Mouse (Mus musculus): Measurements from ENCODE around the gene Mrpl36. TPM values are rescaled to one million over a fixed set of nuclear protein-coding genes. Genes with fewer than 3 reads are reported as not detected.

The Mrpl36 gene
- polyA plus RNA-seq, 1 experiment from 2014 or later = 84.2 TPM

DNA sequence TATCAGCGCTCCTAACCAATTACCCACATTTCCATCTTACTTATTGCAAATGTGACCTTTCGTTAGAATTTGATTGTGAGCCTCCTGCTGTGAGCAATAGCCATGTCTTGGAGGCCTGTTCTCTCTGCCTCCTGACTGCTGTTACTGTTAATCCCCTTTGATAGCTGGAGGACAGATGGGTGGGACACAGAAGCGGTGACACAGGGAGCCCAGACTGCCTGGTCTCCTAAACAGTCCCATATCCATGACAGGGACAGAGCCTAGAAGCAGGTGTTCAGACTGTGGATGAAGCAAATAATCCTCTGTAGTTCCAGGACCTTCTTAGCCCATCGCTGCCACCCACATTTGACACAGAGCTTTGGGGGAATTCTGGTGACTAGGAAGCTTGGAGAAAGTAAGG, 21.9 kb upstream of the Mrpl36 start:
- no peak overlapping the region for H3K4me2 ChIP-seq
- no peak overlapping the region for H3K27ac ChIP-seq (replicated peaks)
- no peaks in the 10 kb centered on the region for H3K4me1 ChIP-seq
- WGBS = 63% methylated on average over 4 of the region's 4 CpGs
- no peak overlapping the region for H3K4me3 ChIP-seq (replicated peaks)
- no peak for ATAC-seq (ENCODE audit: low FRiP score)
- H3K36me3 ChIP-seq = no peaks in the 10 kb centered on the region
- H3K9me3 ChIP-seq (replicated peaks) = no peaks in the 10 kb centered on the region
- peaks cover 3% of the 10 kb centered on the region for H3K27me3 ChIP-seq (replicated peaks)
- H3K9ac ChIP-seq (replicated peaks) = no peak overlapping the region

GRCm38 (mm10) chr13:73310183-73310929, 18.0 kb upstream of the Mrpl36 start:
- peak; percentile 46; the same call in 1 of the 2 replicates for ATAC-seq (ENCODE audit: low FRiP score)
- H3K9me3 ChIP-seq (replicated peaks) = no peaks in the 10 kb centered on the region
- H3K4me1 ChIP-seq = no peaks in the 10 kb centered on the region
- H3K27me3 ChIP-seq (replicated peaks) = peaks cover 3% of the 10 kb centered on the region
- H3K9ac ChIP-seq (replicated peaks) = no peak overlapping the region
- 41% methylated on average over 8 of the region's 8 CpGs for WGBS
- H3K27ac ChIP-seq (replicated peaks) = no peak overlapping the region
- H3K36me3 ChIP-seq = no peaks in the 10 kb centered on the region
- no peak overlapping the region for H3K4me3 ChIP-seq (replicated peaks)
- H3K4me2 ChIP-seq = no peak overlapping the region

DNA sequence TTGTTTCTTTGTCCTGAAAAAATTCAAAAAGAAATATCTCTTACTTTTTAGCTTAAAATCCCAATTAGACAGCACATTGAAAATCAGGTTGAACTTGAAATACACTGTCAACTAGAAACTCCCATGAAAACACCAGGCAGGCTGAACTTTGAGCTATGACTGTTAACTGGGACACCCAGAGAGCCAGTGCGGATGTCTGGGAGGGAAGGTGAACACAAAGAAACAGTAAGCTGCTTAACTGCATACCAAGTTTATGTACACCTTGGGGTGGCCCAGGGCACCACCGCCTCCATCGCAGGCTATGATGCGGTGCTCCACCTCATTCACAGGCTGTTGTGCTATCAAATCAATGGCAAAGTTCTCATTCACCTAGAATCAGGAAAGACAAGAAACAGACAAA, 8.3 kb upstream of the Mrpl36 start:
- H3K4me3 ChIP-seq (replicated peaks) = no peak overlapping the region
- H3K9me3 ChIP-seq (replicated peaks) = no peaks in the 10 kb centered on the region
- no peak overlapping the region for H3K27ac ChIP-seq (replicated peaks)
- no peak for ATAC-seq (ENCODE audit: low FRiP score)
- H3K27me3 ChIP-seq (replicated peaks) = no peaks in the 10 kb centered on the region
- H3K4me1 ChIP-seq = no peaks in the 10 kb centered on the region; the same call in 1 of the 2 replicates
- 94% methylated on average over 4 of the region's 4 CpGs for WGBS
- no peak overlapping the region for H3K9ac ChIP-seq (replicated peaks)
- peaks cover 59% of the 10 kb centered on the region for H3K36me3 ChIP-seq
- no peak overlapping the region for H3K4me2 ChIP-seq

- Histone ChIP-seq H3K36me3 (peaks cover 65% of the 10 kb centered on the region), H3K27ac (replicated peaks) (no peak overlapping the region), H3K4me1 (peaks cover 10% of the 10 kb centered on the region), H3K4me2 (no peak overlapping the region), H3K4me3 (replicated peaks) (no peak overlapping the region), H3K27me3 (replicated peaks) (no peaks in the 10 kb centered on the region), H3K9ac (replicated peaks) (no peak overlapping the region), H3K9me3 (replicated peaks) (no peaks in the 10 kb centered on the region)
- WGBS = 95% methylated on average over 10 of the region's 10 CpGs
- ATAC-seq (ENCODE audit: low FRiP score) = no peak
Observed at GRCm38 (mm10) chr13:73322626-73323025, 5.7 kb upstream of the Mrpl36 start.

DNA sequence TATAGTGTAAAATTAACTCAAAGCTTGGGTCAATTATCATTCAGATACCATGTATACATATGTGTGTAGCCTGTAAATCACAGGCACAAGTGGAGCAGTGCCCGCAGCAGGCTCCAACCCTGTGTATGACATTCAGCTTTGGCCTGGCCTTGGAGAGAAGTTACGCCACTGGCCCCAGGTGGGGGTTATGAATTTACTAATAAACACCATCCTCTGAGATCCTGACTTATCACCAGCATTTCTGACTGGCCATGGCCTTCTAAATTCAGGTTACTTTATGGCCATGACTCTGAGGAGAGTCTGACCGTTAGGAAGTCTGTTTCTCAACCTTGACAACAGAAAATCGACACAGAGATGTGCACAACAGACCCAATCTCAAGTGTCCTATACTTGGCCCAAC, 4.9 kb upstream of the Mrpl36 start:
- ATAC-seq (ENCODE audit: low FRiP score) = no peak
- Histone ChIP-seq H3K4me2 (no peak overlapping the region), H3K9ac (replicated peaks) (no peak overlapping the region), H3K27me3 (replicated peaks) (no peaks in the 10 kb centered on the region), H3K4me1 (peaks cover 13% of the 10 kb centered on the region), H3K9me3 (replicated peaks) (no peaks in the 10 kb centered on the region), H3K4me3 (replicated peaks) (no peak overlapping the region), H3K27ac (replicated peaks) (no peak overlapping the region), H3K36me3 (peaks cover 58% of the 10 kb centered on the region)
- 97% methylated on average over 4 of the region's 4 CpGs for WGBS

- peak overlapping the region; percentile 87 for H3K9ac ChIP-seq (replicated peaks)
- WGBS = under 1% methylated on average over 42 of the region's 42 CpGs
- H3K4me3 ChIP-seq (replicated peaks) = peak overlapping the region; percentile 90
- H3K27ac ChIP-seq (replicated peaks) = peak overlapping the region; percentile 86
- H3K9me3 ChIP-seq (replicated peaks) = no peaks in the 10 kb centered on the region
- peak; percentile 91 for ATAC-seq (ENCODE audit: low FRiP score)
- peaks cover 31% of the 10 kb centered on the region for H3K4me1 ChIP-seq
- H3K27me3 ChIP-seq (replicated peaks) = 0 out of 2 replicates have a peak, but pooled peaks cover 3% of the 10 kb centered on the region
- peaks cover 6% of the 10 kb centered on the region; the same call in 1 of the 2 replicates for H3K36me3 ChIP-seq
- peak overlapping the region; percentile 95 for H3K4me2 ChIP-seq
Observed at GRCm38 (mm10) chr13:73330844-73331501, 2.7 kb downstream of the Mrpl36 start.

DNA sequence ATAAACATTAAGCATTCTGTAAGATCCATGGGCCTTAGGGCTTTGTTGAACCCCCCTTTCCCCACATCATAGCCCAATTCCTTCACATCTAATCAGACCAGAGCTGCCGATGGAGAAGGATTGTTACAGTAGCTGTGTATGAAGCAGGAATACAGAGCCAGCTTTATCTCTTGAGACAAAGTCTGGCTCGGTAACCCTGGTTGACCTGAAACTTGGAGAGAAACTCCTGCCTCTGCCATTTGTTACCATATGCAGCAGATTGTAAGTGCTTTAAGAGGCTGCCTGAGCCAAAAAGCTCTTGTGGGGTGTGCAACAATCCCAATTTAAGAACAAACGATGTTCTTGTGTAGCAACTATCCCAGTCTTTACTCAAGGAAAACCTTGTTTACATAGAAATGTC, 3.4 kb downstream of the Mrpl36 start:
- Histone ChIP-seq H3K4me1 (peaks cover 32% of the 10 kb centered on the region), H3K27me3 (replicated peaks) (0 out of 2 replicates have a peak, but pooled peaks cover 3% of the 10 kb centered on the region), H3K4me3 (replicated peaks) (peak overlapping the region; percentile 90), H3K4me2 (peak overlapping the region; percentile 95), H3K9ac (replicated peaks) (peak overlapping the region; percentile 87), H3K27ac (replicated peaks) (no peak overlapping the region), H3K36me3 (no peaks in the 10 kb centered on the region), H3K9me3 (replicated peaks) (no peaks in the 10 kb centered on the region)
- WGBS = 77% methylated on average over 3 of the region's 3 CpGs
- no peak for ATAC-seq (ENCODE audit: low FRiP score)

GRCm38 (mm10) chr13:73336753-73337152, 8.4 kb downstream of the Mrpl36 start:
- H3K9ac ChIP-seq (replicated peaks) = no peak overlapping the region
- no peaks in the 10 kb centered on the region for H3K36me3 ChIP-seq
- peak; percentile 43; the same call in 1 of the 2 replicates for ATAC-seq (ENCODE audit: low FRiP score)
- H3K9me3 ChIP-seq (replicated peaks) = no peaks in the 10 kb centered on the region
- H3K4me3 ChIP-seq (replicated peaks) = no peak overlapping the region
- no peak overlapping the region for H3K4me2 ChIP-seq
- 25% methylated on average over 7 of the region's 7 CpGs for WGBS
- H3K27me3 ChIP-seq (replicated peaks) = peaks cover 11% of the 10 kb centered on the region; the same call in 1 of the 2 replicates
- H3K27ac ChIP-seq (replicated peaks) = no peak overlapping the region
- H3K4me1 ChIP-seq = peaks cover 7% of the 10 kb centered on the region

DNA sequence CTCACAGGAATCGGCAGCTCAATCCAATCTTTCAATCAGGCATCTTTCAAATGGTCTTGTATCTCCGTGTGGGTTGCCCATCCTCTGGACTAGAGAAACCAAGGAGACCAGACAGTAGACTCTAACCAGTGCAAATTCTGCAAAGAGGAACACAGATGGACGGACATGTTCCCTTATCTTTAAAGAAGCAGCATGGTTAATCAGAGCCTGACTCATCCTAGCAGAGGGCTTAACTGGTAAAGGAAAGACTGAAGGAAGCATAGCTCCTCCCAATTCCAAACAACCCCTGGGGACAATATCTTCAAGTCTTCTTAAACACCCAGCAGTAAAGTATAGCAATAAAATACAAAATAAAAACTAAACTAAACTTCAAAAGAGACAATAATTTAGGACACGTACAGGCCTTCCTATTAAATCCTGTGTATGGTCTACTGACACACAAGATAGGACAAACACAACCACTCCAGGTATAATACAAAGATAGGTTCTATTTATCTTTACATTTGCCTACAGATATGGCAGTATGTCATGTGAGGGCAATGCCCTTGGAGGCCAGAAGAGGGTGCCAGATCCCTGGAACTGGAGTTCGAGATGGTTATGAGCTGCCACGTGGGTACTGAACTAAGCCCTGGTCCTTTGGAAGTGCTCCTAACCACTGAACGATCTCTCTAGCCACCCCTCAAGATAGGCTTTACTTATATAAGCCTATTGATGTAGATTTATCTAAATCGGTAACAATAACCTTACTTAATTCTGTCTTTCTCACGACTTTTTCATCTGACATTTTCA, 17.0 kb downstream of the Mrpl36 start:
- Histone ChIP-seq H3K4me1 (no peaks in the 10 kb centered on the region), H3K27ac (replicated peaks) (no peak overlapping the region), H3K9ac (replicated peaks) (no peak overlapping the region), H3K9me3 (replicated peaks) (no peaks in the 10 kb centered on the region), H3K4me2 (no peak overlapping the region), H3K27me3 (replicated peaks) (peaks cover 8% of the 10 kb centered on the region; the same call in 1 of the 2 replicates), H3K4me3 (replicated peaks) (no peak overlapping the region), H3K36me3 (no peaks in the 10 kb centered on the region)
- WGBS = 82% methylated on average over 9 of the region's 9 CpGs
- ATAC-seq (ENCODE audit: low FRiP score) = no peak

DNA sequence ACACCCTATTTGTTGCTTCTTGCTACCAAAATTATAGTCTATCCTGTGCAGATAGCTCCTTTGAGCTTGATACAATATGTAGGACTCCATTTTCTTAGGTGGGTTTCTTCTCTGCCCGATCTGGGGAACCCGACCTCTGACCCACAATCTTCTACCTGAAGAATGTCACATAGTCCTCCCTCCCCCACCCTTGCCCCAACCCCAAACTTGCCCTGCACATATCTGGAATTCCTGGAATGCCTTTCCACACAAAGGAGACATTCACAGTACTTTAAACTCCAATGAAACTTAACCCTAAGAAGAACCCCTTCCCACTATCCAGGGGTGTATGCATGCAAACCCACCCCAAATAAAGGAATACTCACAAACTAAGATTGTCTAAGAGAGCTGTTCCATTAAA, 17.8 kb downstream of the Mrpl36 start:
- H3K36me3 ChIP-seq = no peaks in the 10 kb centered on the region
- no peaks in the 10 kb centered on the region for H3K9me3 ChIP-seq (replicated peaks)
- WGBS = 52% methylated on average over 2 of the region's 2 CpGs
- ATAC-seq (ENCODE audit: low FRiP score) = no peak
- H3K4me3 ChIP-seq (replicated peaks) = no peak overlapping the region
- peaks cover 2% of the 10 kb centered on the region; the same call in 1 of the 2 replicates for H3K27me3 ChIP-seq (replicated peaks)
- no peak overlapping the region for H3K9ac ChIP-seq (replicated peaks)
- H3K4me1 ChIP-seq = no peaks in the 10 kb centered on the region
- no peak overlapping the region for H3K27ac ChIP-seq (replicated peaks)
- H3K4me2 ChIP-seq = no peak overlapping the region

DNA sequence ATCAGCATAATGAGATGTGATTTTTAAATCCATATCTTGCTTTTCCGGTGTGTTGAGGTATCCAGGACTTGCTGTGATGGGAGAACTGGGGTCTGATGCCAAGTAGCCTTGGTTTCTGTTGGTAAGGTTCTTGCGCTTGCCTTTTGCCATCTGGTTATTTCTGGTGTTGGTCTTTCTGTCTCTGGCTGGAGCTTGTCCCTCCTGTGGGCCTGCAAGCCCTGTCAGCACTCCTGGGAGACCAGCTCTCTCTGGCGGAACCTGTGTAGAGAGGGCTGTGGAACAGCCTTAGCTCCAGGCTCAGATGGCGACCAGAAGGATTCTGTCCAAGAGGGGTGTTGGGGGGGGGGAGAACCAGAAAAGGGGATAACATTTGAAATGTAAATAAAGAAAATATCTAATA, 18.4 kb downstream of the Mrpl36 start:
- H3K9me3 ChIP-seq (replicated peaks) = no peaks in the 10 kb centered on the region
- no peak for ATAC-seq (ENCODE audit: low FRiP score)
- H3K4me2 ChIP-seq = no peak overlapping the region
- WGBS = 86% methylated on average over 4 of the region's 4 CpGs
- H3K4me1 ChIP-seq = no peaks in the 10 kb centered on the region
- no peak overlapping the region for H3K4me3 ChIP-seq (replicated peaks)
- no peaks in the 10 kb centered on the region for H3K27me3 ChIP-seq (replicated peaks)
- H3K36me3 ChIP-seq = no peaks in the 10 kb centered on the region
- H3K27ac ChIP-seq (replicated peaks) = no peak overlapping the region
- H3K9ac ChIP-seq (replicated peaks) = no peak overlapping the region
